Mouse (Mus musculus) urinary bladder, adult 18-20 months (tissue): Measurements from ENCODE around the gene Rhbdf2.

Source experiments
- DNase-seq, 2 experiments: peaks; one replicate each; pipeline ENCODE4 v3.0.0; 2022; ENCODE audit warnings: low spot score in 2 of 2, mixed read lengths in 2 of 2

The Rhbdf2 gene

GRCm38 (mm10) chr11:116552194-116552593 lies 74.6 kb downstream of the Rhbdf2 start:
- DNase-seq: no peak

- DNase-seq: no peak
These were observed 76.1 kb downstream of the Rhbdf2 start for GRCm38 (mm10) chr11:116550748-116551147.

- DNase-seq: no peak
These were observed 77.4 kb downstream of the Rhbdf2 start for GRCm38 (mm10) chr11:116549273-116550038.

- no peak for DNase-seq
These were observed 78.0 kb downstream of the Rhbdf2 start for GRCm38 (mm10) chr11:116548780-116549179.
